Mouse (Mus musculus) urinary bladder, adult 18-20 months (tissue): ENCODE results near the gene Cltc.
"Not testable (repeated sequence)": the region's sequence is repeated elsewhere in the genome, so short reads cannot be mapped to it uniquely, and the experiment has no call there.

Experiments used
- DNase-seq, 2 experiments: peaks; one replicate each; pipeline ENCODE4 v3.0.0; 2022; ENCODE audit warnings: low spot score in 2 of 2, mixed read lengths in 2 of 2

Cltc gene

GRCm38 (mm10) chr11:86738956-86739355 lies 18.4 kb downstream of the Cltc start:
- DNase-seq: no peak

- not testable (repeated sequence) for DNase-seq
Measured at GRCm38 (mm10) chr11:86738308-86738707, 19.1 kb downstream of the Cltc start.

- no peak for DNase-seq
Measured at GRCm38 (mm10) chr11:86737301-86738000, 19.9 kb downstream of the Cltc start.

GRCm38 (mm10) chr11:86734993-86735392 lies 22.4 kb downstream of the Cltc start:
- no peak for DNase-seq

- no peak for DNase-seq
Measured at GRCm38 (mm10) chr11:86734241-86734939, 23.0 kb downstream of the Cltc start.

- DNase-seq: no peak
Measured at GRCm38 (mm10) chr11:86731443-86731842, 25.9 kb downstream of the Cltc start.

GRCm38 (mm10) chr11:86725607-86726006 lies 31.8 kb downstream of the Cltc start:
- DNase-seq: no peak

GRCm38 (mm10) chr11:86724982-86725381 lies 32.4 kb downstream of the Cltc start:
- no peak for DNase-seq

- no peak for DNase-seq
Measured at GRCm38 (mm10) chr11:86724004-86724403, 33.4 kb downstream of the Cltc start.

- no peak for DNase-seq
Measured at GRCm38 (mm10) chr11:86719390-86719789, 38.0 kb downstream of the Cltc start.

- no peak for DNase-seq
Measured at GRCm38 (mm10) chr11:86718369-86718768, 39.0 kb downstream of the Cltc start.

- no peak for DNase-seq
Measured at GRCm38 (mm10) chr11:86717306-86718065, 39.9 kb downstream of the Cltc start.

- no peak for DNase-seq
Measured at GRCm38 (mm10) chr11:86714606-86715005, 42.8 kb downstream of the Cltc start.

GRCm38 (mm10) chr11:86701151-86701550 lies 56.2 kb downstream of the Cltc start:
- no peak for DNase-seq

GRCm38 (mm10) chr11:86695461-86695860 lies 61.9 kb downstream of the Cltc start:
- DNase-seq: no peak

GRCm38 (mm10) chr11:86692546-86692945 lies 64.8 kb downstream of the Cltc start:
- DNase-seq: no peak

GRCm38 (mm10) chr11:86691956-86692355 lies 65.4 kb downstream of the Cltc start:
- no peak for DNase-seq

GRCm38 (mm10) chr11:86691482-86691881 lies 65.9 kb downstream of the Cltc start:
- DNase-seq: no peak

- no peak for DNase-seq
Measured at GRCm38 (mm10) chr11:86690383-86690782, 67.0 kb downstream of the Cltc start.

- no peak for DNase-seq
Measured at GRCm38 (mm10) chr11:86685366-86685765, 72.0 kb downstream of the Cltc start.

- DNase-seq: no peak
Measured at GRCm38 (mm10) chr11:86684126-86685012, 73.0 kb downstream of the Cltc start.
